Mouse (Mus musculus) liver, embryonic 14.5 days (tissue): ENCODE measurements around the gene Hnrnpa1. TPM values are rescaled to one million over a fixed set of nuclear protein-coding genes. Genes with fewer than 3 reads are reported as not detected.

Experiments used
- ATAC-seq: fragments of 200-750 bp; cut with Nextera tagmentation; 2 replicates; pipeline ENCODE4 v1.8.0; 2017; ENCODE audit warnings: moderate number of reproducible peaks, mild to moderate bottlenecking, moderate library complexity; ENCODE audit not compliant: insufficient read depth
- DNase-seq, 3 experiments: peaks; one replicate each; pipeline ENCODE4 v3.0.0-alpha.2; 2012 to 2013; ENCODE audit warnings: low read depth in 3 of 3, low spot score in 3 of 3
- H3K27ac ChIP-seq: fragments of 300-500 bp; sonication (generic); 2 replicates; pipeline ENCODE4 v1.5.1; 2014; ENCODE audit warnings: moderate library complexity, mild to moderate bottlenecking, control low read depth, inconsistent platforms
- H3K27me3 ChIP-seq: fragments of 300-500 bp; sonication (generic); 2 replicates; pipeline ENCODE4 v1.6.1; 2014; ENCODE audit warnings: mild to moderate bottlenecking, low read length, moderate library complexity; ENCODE audit not compliant: control insufficient read depth, insufficient read depth
- H3K36me3 ChIP-seq: fragments of 300-500 bp; sonication (generic); replicated peaks from 2 replicates; pipeline ENCODE4 v1.6.1; 2014; ENCODE audit warnings: low read depth; ENCODE audit not compliant: control insufficient read depth, insufficient read depth
- H3K4me1 ChIP-seq, 2 experiments: fragments of 200-500 bp in 1 of 2; fragments of 300-500 bp in 1 of 2; sonication (generic) in 1 of 2; replicated peaks; 2 replicates each; pipeline ENCODE4 v1.6.1; 2012 to 2014; ENCODE audit warnings: antibody characterized with exemption in 1 of 2, inconsistent platforms in 1 of 2, low read length in 1 of 2; ENCODE audit not compliant: control insufficient read depth in 2 of 2, insufficient read depth in 2 of 2
- H3K4me2 ChIP-seq: fragments of 300-500 bp; sonication (generic); 2 replicates; pipeline ENCODE4 v1.6.1; 2014; ENCODE audit warnings: low read depth, mild to moderate bottlenecking, control low read depth, moderate library complexity
- H3K4me3 ChIP-seq, 2 experiments: fragments of 200-500 bp in 1 of 2; fragments of 300-500 bp in 1 of 2; sonication (generic) in 1 of 2; 2 replicates each; pipeline ENCODE4 v1.5.1; 2012 to 2014; ENCODE audit warnings: low read depth in 2 of 2, low read length in 2 of 2, mild to moderate bottlenecking in 2 of 2, control low read depth in 1 of 2, inconsistent platforms in 1 of 2, moderate library complexity in 1 of 2; ENCODE audit not compliant: insufficient read depth in 1 of 2
- H3K9ac ChIP-seq: fragments of 300-500 bp; sonication (generic); replicated peaks from 2 replicates; pipeline ENCODE4 v1.6.1; 2014; ENCODE audit warnings: mild to moderate bottlenecking, control low read depth, moderate library complexity
- H3K9me3 ChIP-seq: fragments of 300-500 bp; sonication (generic); 2 replicates; pipeline ENCODE4 v1.6.1; 2016; ENCODE audit warnings: low read length, mixed read lengths; ENCODE audit not compliant: control insufficient read depth
- CTCF ChIP-seq: IDR thresholded peaks from 2 replicates; pipeline ENCODE4 v1.5.1; 2016; ENCODE audit warnings: antibody characterized with exemption, low read depth, control low read depth
- EP300 ChIP-seq: IDR thresholded peaks from 2 replicates; pipeline ENCODE4 v1.6.1; 2016; ENCODE audit warnings: antibody characterized with exemption, low read depth
- WGBS: fragments of 180-500 bp; shearing (Covaris S2); extraction: QIAGEN DNeasy Blood & Tissue Kit; methylation state at CpG from one replicate; pipeline ENCODE4 v1.1.7; 2014; ENCODE audit not compliant: insufficient replicate concordance; 5-methylcytosine and 5-hydroxymethylcytosine counted together
- polyA plus RNA-seq, 2 experiments: library from polyadenylated mRNA; depleted of rRNA in 1 of 2; stranded (reverse) in 1 of 2; unstranded in 1 of 2; fragments of >200 nt; fragmentation: Nextera tagmentation in 1 of 2; extraction: Ambion mirVana in 1 of 2; gene quantifications; 2 replicates each; pipeline versions ENCODE4 v1.2.1 to v1.2.3; 2012 to 2014

Hnrnpa1 gene
- polyA plus RNA-seq (2012; rRNA removed) = 329 and 510 TPM in 2 replicates
- 240 and 270 TPM in 2 replicates for polyA plus RNA-seq (2014; fragmentation: Nextera tagmentation; extraction: Ambion mirVana)

DNA sequence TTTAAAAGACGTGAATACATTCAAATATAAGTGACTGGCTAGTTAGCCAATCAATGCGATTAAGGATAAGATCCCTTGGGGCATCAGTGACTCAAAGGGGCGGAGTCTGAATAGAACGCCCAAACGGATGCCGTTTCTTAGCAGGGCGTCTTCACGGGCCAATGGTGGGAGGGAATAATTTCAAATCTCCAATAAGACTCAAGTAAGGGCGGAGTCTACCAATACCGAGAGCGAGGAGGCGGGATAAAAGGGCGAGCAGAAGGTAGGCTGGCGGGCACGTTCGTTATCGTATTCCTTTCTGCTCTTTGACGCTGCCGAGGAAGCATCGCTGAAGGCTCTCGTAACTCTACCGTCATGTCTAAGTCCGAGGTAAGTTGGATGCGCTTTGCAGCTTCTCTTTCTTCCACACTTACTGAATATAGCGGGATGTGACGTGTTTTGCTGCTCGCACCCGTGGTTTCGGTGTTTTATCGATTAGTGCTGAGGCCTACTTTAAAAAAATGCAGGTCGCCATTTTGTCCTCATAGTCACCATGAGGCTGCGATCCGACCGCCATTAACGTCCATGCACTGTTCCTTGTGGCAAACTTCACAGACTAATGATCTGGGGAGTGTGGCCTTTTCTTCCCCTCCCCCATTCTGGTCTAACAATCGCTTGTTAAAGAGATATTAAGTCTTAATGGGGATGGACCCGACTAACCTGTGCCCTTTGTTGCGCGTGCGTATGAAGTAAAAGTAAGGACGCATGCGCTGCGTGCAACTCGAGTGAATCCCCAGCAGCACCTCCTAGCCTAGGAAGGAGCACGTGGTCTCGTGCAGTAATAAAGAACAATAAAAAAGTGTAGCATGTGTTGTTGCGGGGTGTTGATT lies at the start of gene Hnrnpa1:
TSS of gene Hnrnpa1 (plus strand) at position 273 of the 869 bp plus-strand sequence.
- peak within 1 kb of the TSS; percentile 82 to 95 for H3K4me3 ChIP-seq
- H3K27me3 ChIP-seq = no peaks in the 10 kb centered on the region
- H3K27ac ChIP-seq = peak within 1 kb of the TSS; percentile 90
- H3K4me2 ChIP-seq = peak within 1 kb of the TSS; percentile 71
- WGBS = under 1% methylated on average over 47 of the region's 47 CpGs
- ATAC-seq (peak; percentile 80), DNase-seq (peak; percentile 99 to 100 (median 99))
- H3K4me1 ChIP-seq = peaks cover 9 to 18% of the 10 kb centered on the region in 2 experiments
- peak within 1 kb of the TSS; percentile 88 for H3K9ac ChIP-seq
- TF ChIP-seq EP300 = peak; percentile 25; the same call in 1 of the 2 replicates
- TF ChIP-seq CTCF = no peak
- peaks cover 52% of the 10 kb centered on the region for H3K36me3 ChIP-seq
- no peaks in the 10 kb centered on the region for H3K9me3 ChIP-seq

DNA sequence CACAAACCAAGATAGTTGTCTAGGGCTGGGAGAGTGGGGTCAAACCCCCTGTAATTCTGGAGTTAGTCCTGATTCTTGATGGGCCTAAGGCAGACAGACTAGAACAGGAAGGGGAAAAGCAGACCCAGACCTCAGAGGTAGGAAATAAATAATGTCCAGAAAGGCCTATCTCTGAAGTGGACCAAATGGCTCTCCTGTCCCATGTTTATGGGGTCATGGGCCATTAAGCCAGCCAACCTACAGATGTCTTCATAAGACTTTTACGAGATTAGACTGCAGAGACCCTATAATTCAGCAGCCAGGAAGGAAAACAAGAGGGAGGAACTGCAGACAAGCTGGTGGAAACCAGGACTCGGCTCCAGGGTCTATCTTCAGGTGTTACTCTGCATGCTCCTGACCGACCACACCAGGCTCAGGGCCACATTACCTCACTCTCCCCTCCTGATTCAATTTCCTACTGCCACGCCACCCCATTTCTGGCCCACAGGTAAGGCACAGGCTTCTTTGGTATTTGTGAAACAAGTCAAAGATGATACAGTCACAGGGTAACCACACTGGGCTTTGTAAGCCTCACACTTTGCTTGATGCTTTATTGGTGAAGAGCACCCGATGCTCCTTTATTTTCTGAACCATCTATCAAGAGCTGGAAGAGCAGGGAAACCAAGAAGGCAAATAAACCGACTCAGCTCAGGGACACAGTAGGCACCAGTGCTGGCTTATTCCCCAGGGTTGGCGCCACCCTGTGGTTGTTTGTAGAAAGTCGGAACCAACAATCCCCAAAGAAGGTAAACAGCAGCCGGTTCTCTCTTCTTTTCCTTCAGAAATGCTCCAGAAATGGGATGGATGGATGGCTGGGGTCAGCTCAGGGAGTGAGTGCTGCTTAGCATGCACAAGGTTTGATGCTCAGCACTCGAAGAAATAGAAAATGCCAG lies 49.4 kb upstream of the Hnrnpa1 start:
- Histone ChIP-seq H3K4me1 (no peaks in the 10 kb centered on the region), H3K4me3 (no peak overlapping the region), H3K27me3 (no peaks in the 10 kb centered on the region), H3K4me2 (no peak overlapping the region), H3K9ac (no peak overlapping the region), H3K9me3 (no peaks in the 10 kb centered on the region), H3K36me3 (peaks cover 32% of the 10 kb centered on the region), H3K27ac (no peak overlapping the region)
- no peak for ATAC-seq
- no peak for TF ChIP-seq EP300
- peak; percentile 75 for TF ChIP-seq CTCF
- WGBS = 62% methylated on average over 10 of the region's 10 CpGs
- no peak for DNase-seq

DNA sequence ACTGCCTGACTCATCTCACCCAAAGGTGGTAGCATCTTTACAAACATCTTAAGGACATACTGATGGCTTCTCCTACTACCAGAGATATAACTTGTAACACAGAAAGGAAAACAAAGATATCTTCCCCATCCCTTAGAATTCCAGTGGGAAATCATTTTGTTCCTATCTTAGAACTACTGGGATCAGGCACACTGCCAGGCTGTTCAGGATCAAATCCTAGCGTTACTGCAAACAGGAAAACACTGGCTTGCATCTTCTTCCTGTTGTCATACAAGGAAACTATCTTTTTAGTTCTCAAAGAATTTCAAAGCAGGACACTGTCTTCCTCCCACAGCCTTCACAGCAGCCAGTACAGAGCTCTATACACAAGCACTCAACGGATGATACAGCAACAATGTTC lies 46.6 kb upstream of the Hnrnpa1 start:
- H3K9me3 ChIP-seq = no peaks in the 10 kb centered on the region
- 77% methylated on average over 2 of the region's 2 CpGs for WGBS
- no peaks in the 10 kb centered on the region for H3K27me3 ChIP-seq
- ATAC-seq (no peak), DNase-seq (no peak)
- no peak for TF ChIP-seq EP300
- peaks cover 59% of the 10 kb centered on the region for H3K36me3 ChIP-seq
- no peaks in the 10 kb centered on the region for H3K4me1 ChIP-seq
- no peak overlapping the region for H3K9ac ChIP-seq
- H3K4me3 ChIP-seq = no peak overlapping the region
- H3K27ac ChIP-seq = no peak overlapping the region
- H3K4me2 ChIP-seq = no peak overlapping the region

DNA sequence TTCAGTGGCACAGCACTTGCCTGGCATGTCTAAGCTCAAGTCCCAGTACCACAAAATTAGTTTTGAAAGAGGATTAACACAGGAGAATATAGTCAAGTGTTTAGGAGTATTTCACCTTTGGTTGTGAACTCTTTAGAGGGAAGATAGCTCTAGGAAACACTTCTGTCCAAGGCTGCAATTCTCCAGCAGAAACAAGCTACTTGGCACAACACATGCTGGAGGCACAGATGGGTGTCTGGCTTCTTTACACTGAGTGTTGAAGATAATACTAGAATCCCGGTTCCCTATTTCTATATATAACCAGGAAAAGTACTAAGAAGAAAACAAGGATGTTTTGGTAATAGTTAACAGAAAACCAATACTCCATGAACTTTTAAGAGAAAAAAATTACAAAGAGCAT lies 43.4 kb upstream of the Hnrnpa1 start:
- Histone ChIP-seq H3K4me3 (no peak overlapping the region), H3K4me1 (no peaks in the 10 kb centered on the region), H3K9ac (no peak overlapping the region), H3K27me3 (no peaks in the 10 kb centered on the region), H3K27ac (no peak overlapping the region), H3K9me3 (no peaks in the 10 kb centered on the region), H3K36me3 (peaks cover 81% of the 10 kb centered on the region), H3K4me2 (no peak overlapping the region)
- WGBS = 75% methylated on average over 1 of the region's 1 CpGs
- no peak for DNase-seq
- TF ChIP-seq EP300 = no peak
- no peak for TF ChIP-seq CTCF
- ATAC-seq = no peak
